Mouse (Mus musculus) neural tube, embryonic 15.5 days (tissue): ENCODE measurements around the gene Fkbp9. TPM values are rescaled to one million over a fixed set of nuclear protein-coding genes. Genes with fewer than 3 reads are reported as not detected.

Experiments
- ATAC-seq: fragments of 200-750 bp; cut with Nextera tagmentation; 2 replicates; pipeline ENCODE4 v1.8.0; 2017; ENCODE audit warnings: mild to moderate bottlenecking, moderate TSS enrichment, moderate library complexity; ENCODE audit not compliant: low FRiP score
- H3K27ac ChIP-seq: fragments of 300-500 bp; sonication (generic); replicated peaks from 2 replicates; pipeline ENCODE4 v1.5.1; 2015; ENCODE audit warnings: mild to moderate bottlenecking, inconsistent platforms
- H3K27me3 ChIP-seq: fragments of 300-500 bp; sonication (generic); replicated peaks from 2 replicates; pipeline ENCODE4 v1.6.1; 2015; ENCODE audit warnings: inconsistent platforms
- H3K36me3 ChIP-seq: fragments of 300-500 bp; sonication (generic); 2 replicates; pipeline ENCODE4 v1.6.1; 2015; ENCODE audit warnings: inconsistent platforms
- H3K4me1 ChIP-seq: fragments of 300-500 bp; sonication (generic); 2 replicates; pipeline ENCODE4 v1.6.1; 2015; ENCODE audit warnings: inconsistent platforms
- H3K4me2 ChIP-seq: fragments of 300-500 bp; sonication (generic); 2 replicates; pipeline ENCODE4 v1.6.1; 2015; ENCODE audit warnings: inconsistent platforms, mild to moderate bottlenecking, moderate library complexity
- H3K4me3 ChIP-seq: fragments of 300-500 bp; sonication (generic); replicated peaks from 2 replicates; pipeline ENCODE4 v1.5.1; 2015; ENCODE audit warnings: mild to moderate bottlenecking, inconsistent platforms
- H3K9ac ChIP-seq: fragments of 300-500 bp; sonication (generic); replicated peaks from 2 replicates; pipeline ENCODE4 v1.6.1; 2015; ENCODE audit warnings: mild to moderate bottlenecking, inconsistent platforms
- H3K9me3 ChIP-seq: fragments of 300-500 bp; sonication (generic); replicated peaks from 2 replicates; pipeline ENCODE4 v1.6.1; 2016; ENCODE audit warnings: inconsistent platforms
- WGBS: fragments of 180-500 bp; shearing (Covaris S2); methylation state at CpG from one replicate; pipeline ENCODE4 v1.1.7; 2015; ENCODE audit warnings: mixed read lengths; 5-methylcytosine and 5-hydroxymethylcytosine counted together
- polyA plus RNA-seq: library from polyadenylated mRNA; unstranded; fragments of >200 nt; fragmentation: Nextera tagmentation; extraction: Ambion mirVana; gene quantifications from 2 replicates; pipeline ENCODE4 v1.2.1, GENCODE M21; 2015

Fkbp9 gene
- polyA plus RNA-seq, 1 experiment from 2014 or later, result 44.6 TPM

DNA sequence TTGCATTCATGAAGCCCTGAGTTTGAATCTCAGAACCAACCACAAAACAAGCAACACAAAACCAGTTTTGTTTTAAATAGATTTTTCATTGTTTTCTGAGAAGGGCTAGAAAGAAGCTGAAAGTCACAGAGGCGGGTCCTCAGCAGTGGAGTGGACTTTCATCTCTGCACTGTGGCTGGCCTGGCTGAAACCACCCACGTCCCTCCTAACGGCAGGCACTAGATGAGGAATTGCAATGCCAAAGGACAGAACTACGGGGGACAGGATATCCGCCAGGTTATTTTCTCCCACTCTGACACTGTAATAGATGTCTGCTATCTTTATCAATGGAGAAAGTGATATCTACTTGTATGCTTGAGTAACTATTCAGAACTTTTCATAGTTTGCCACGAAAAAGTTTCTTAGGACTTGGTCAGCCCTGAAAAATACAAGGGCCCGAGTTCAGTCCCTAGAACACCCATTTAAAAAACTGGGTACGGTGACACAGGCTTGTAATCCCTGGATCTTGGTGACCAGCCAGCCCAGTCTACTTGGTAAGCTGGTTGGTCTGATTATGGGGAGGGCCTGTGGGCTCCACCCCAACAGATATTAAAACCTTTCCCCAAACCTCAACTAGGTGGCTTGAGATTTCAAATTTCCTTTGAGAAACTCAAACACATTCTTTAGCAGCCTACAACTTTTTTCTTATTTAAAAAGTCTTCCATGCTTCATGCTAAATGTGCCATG is 74.4 kb downstream of the Fkbp9 start:
- Histone ChIP-seq H3K27ac (no peak overlapping the region), H3K4me3 (no peak overlapping the region), H3K4me1 (peaks cover 30% of the 10 kb centered on the region), H3K36me3 (no peaks in the 10 kb centered on the region), H3K27me3 (no peaks in the 10 kb centered on the region), H3K9me3 (no peaks in the 10 kb centered on the region), H3K9ac (no peak overlapping the region), H3K4me2 (no peak overlapping the region)
- ATAC-seq, result no peak
- WGBS, result 85% methylated on average over 8 of the region's 8 CpGs

DNA sequence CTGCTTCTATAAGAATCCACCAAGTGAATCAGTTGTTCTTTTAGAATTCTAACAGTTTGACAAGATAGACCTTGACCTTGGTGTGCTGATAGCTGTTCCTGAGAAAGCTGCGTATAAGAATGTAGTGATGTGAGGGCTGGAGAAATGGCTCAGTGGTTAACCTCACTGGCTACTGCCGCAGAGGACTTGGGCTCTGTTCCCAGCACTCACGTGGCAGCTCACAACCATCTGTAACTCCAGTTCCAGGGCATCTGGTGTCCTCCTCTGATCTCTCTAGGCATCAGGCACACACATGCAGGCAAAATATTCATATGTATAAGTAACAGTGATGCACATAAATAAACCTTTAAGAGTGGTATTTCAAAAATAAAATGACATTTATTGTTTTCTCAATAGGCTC is 76.1 kb downstream of the Fkbp9 start:
- 95% methylated on average over 3 of the region's 3 CpGs for WGBS
- Histone ChIP-seq H3K27ac (no peak overlapping the region), H3K9me3 (no peaks in the 10 kb centered on the region), H3K4me2 (no peak overlapping the region), H3K27me3 (no peaks in the 10 kb centered on the region), H3K9ac (no peak overlapping the region), H3K4me3 (no peak overlapping the region), H3K36me3 (no peaks in the 10 kb centered on the region), H3K4me1 (peaks cover 19% of the 10 kb centered on the region)
- no peak for ATAC-seq

DNA sequence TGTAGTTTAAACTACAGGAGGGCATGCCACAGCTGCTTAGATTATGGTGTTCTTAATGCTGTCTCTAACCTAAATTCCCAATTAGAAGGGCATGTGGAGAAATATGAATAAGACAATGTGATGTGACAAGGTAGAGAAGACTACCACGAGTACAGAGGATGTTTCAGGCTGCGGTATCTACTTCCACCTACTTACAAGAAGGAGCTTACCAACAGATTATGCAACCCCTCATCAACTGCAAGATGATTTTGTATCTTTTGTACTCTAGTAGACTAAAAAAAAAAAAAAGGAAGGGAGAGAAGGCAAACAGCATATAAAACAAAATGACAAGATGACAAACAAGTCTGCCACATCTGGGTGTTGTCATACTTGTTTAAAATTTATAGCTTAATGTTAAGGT is 76.5 kb downstream of the Fkbp9 start:
- H3K27me3 ChIP-seq, result no peaks in the 10 kb centered on the region
- H3K36me3 ChIP-seq, result no peaks in the 10 kb centered on the region
- H3K4me2 ChIP-seq, result no peak overlapping the region
- 93% methylated on average over 2 of the region's 2 CpGs for WGBS
- H3K4me3 ChIP-seq, result no peak overlapping the region
- H3K27ac ChIP-seq, result no peak overlapping the region
- ATAC-seq, result no peak
- H3K4me1 ChIP-seq, result peaks cover 20% of the 10 kb centered on the region
- no peaks in the 10 kb centered on the region for H3K9me3 ChIP-seq
- no peak overlapping the region for H3K9ac ChIP-seq

DNA sequence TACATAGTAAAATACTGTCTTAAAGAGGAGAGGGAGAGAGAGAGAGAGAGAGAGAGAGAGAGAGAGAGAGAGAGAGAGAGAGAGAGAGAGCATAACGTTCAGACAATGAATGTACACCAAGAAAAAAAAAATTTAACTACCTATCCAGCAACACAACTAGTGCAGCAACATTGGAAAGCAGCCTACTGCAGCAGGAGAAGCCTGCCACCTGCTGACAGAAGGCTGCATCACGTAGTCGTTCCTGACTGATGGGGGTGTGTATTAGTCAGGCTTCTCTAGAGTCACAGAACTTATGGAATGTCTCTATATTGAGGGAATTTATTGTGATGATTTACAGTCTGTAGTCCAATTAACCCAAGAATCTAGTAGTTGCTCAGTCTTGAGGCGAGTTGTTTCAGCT is 77.1 kb downstream of the Fkbp9 start:
- H3K4me2 ChIP-seq, result no peak overlapping the region
- H3K4me3 ChIP-seq, result no peak overlapping the region
- 15% methylated on average over 4 of the region's 4 CpGs for WGBS
- H3K27me3 ChIP-seq, result no peaks in the 10 kb centered on the region
- H3K27ac ChIP-seq, result no peak overlapping the region
- peaks cover 16% of the 10 kb centered on the region for H3K4me1 ChIP-seq
- no peak for ATAC-seq
- H3K9ac ChIP-seq, result no peak overlapping the region
- H3K9me3 ChIP-seq, result no peaks in the 10 kb centered on the region
- no peaks in the 10 kb centered on the region for H3K36me3 ChIP-seq

DNA sequence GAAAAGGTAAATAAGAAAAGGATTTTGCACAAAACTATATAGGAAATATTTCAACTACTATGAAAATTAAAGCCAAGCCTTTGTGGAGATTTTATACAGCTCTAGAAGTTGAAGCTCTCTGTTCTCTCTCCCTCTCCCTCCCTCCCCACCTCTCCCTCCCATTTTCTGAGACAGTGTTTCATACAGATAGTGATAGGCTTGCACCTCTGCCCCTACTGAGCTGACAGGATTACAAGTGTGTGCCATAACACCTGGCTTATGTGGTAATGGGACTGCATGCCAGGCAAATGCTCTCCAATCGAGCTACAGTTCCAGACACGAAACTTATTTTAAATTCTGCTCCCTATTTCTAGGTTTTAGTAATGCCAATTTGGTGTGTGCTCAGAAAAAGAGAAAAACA is 79.1 kb downstream of the Fkbp9 start:
- Histone ChIP-seq H3K9me3 (no peaks in the 10 kb centered on the region), H3K27ac (no peak overlapping the region), H3K9ac (no peak overlapping the region), H3K36me3 (no peaks in the 10 kb centered on the region), H3K4me3 (no peak overlapping the region), H3K27me3 (no peaks in the 10 kb centered on the region), H3K4me1 (peaks cover 5% of the 10 kb centered on the region; the same call in 1 of the 2 replicates), H3K4me2 (no peak overlapping the region)
- WGBS, result 93% methylated on average over 2 of the region's 2 CpGs
- no peak for ATAC-seq

DNA sequence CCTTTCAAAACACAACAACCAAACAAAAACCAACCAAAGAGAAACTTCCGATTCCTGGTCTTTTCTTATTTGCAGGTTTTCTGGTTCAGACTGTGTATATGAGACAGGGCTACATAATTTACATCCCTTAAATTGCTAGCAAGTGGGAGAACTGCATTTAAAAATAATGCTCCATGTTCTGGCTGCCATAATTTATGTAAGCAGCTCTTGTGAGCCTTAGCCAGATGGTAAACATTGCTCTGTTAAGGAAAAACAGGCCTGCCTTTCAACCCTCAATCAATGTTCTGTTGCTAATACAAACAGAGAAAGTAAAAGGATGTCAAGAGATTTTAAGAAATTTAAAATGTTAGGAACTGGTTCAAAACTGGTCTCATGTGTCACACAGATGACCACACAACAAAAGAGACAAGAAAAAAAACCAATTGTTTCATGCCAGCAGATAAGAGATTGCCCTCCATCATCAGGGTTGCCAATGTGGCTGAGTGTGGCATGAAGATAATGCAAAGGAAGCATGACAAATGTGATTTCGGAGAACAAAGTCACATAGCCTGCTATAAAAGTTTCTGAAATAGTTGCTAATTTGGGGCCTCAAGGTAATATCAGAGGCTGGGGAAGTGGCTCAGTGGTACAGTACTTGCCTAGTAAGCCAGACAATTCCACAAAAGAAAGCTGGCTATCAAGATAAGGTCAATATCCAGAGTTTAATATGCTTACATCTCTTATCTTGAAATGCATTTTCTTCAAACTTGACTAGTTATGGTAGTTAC is 81.4 kb downstream of the Fkbp9 start:
- H3K27ac ChIP-seq, result no peak overlapping the region
- no peak overlapping the region for H3K4me3 ChIP-seq
- no peaks in the 10 kb centered on the region for H3K27me3 ChIP-seq
- 67% methylated on average over 2 of the region's 2 CpGs for WGBS
- H3K36me3 ChIP-seq, result no peaks in the 10 kb centered on the region
- no peak overlapping the region for H3K9ac ChIP-seq
- no peak for ATAC-seq
- no peaks in the 10 kb centered on the region for H3K9me3 ChIP-seq
- peaks cover 5% of the 10 kb centered on the region; the same call in 1 of the 2 replicates for H3K4me1 ChIP-seq
- no peak overlapping the region for H3K4me2 ChIP-seq

DNA sequence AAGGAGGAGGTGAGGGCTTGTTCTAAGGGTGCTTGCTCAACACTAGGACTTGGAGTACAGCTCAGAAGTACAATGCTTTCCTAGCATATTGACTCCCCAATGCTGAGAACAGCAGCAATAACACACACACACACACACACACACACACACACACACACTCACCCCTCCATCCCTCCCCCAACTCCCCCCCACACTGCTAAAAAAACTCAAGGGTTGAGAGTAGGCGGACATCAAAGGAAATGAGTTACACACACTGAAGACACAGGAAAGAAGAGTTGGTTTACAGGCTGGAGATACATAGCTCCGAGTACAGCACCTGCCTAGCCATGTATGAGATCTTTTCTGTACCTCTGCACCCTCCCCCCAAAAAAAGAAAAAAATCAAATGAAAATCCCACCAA is 84.4 kb downstream of the Fkbp9 start:
- no peak overlapping the region for H3K4me2 ChIP-seq
- H3K9ac ChIP-seq, result no peak overlapping the region
- H3K27me3 ChIP-seq, result no peaks in the 10 kb centered on the region
- H3K36me3 ChIP-seq, result no peaks in the 10 kb centered on the region
- no peak overlapping the region for H3K4me3 ChIP-seq
- no peaks in the 10 kb centered on the region for H3K9me3 ChIP-seq
- no peak for ATAC-seq
- no peak overlapping the region for H3K27ac ChIP-seq
- WGBS, result 97% methylated on average over 2 of the region's 2 CpGs
- peaks cover 6% of the 10 kb centered on the region; the same call in 1 of the 2 replicates for H3K4me1 ChIP-seq

DNA sequence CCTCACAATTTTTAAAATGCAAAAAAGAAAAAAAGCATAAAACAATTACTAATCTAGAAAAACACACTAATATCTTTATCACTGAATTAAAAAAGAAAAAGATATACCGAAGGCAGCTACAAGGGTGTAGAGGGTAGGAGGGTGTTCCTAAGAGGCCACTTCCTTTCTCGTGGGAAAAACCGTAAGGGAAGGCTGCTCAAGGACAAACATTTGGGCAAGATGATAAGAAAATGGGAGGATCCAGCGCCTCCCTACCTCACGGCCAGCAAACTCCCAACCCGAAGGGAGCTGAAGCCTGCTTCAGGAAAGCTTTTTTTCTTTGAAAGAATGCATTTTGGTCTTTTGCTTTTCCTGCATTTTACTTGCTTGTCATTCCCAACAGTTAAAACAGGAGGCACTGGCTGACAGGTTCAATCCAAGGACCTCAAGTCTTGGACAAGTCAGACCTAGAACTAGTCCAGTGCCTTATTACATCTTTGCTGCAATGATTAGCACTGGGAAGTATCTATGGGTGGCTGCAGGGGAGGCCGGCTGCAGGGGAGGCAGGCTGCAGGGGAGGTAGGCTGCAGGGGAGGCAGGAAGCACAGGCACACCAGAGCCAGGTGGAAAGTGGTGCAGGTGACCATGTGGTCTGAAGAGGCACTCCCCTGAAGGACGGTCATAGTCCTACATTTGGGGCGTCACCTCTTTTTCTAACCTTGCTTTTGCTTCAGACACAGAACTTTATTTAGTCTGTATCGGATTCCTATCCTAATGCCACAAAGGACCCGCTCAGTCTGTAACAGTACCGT is 85.9 kb downstream of the Fkbp9 start:
- Histone ChIP-seq H3K4me1 (peaks cover 19% of the 10 kb centered on the region), H3K4me3 (no peak overlapping the region), H3K9me3 (no peaks in the 10 kb centered on the region), H3K27ac (no peak overlapping the region), H3K27me3 (no peaks in the 10 kb centered on the region), H3K4me2 (no peak overlapping the region), H3K36me3 (no peaks in the 10 kb centered on the region), H3K9ac (no peak overlapping the region)
- ATAC-seq, result no peak
- 83% methylated on average over 12 of the region's 12 CpGs for WGBS

DNA sequence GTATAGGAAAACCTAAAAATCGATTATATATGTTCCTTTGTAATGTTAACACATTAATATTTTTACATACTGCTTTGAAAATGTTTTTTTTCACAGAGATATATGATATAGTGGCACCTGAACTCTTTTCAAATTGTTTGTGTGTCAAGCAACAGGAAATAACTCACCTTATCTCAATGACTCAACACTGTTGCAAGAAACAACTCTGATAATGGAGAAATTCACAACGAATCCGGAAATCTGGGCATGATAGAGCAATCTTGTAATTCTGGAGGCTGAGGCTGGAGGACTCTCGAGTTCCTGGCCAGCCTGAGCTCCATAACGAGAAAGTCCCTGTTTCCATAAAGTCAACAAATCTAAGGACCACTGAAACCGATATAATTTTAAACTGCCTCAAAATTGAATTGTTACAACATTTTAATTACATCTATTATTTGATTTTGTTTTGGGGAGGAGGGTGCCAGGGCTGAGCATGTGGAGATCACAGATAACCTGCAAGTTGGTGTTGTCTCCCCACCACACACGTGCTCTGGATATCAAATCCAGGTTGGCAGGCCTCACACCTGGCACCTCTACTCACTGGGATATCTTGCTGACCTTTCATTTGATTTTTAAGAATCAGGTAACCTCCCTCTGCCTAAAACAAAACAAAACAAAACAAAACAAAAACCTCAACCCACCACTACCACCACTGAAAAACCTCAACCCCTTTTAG is 87.6 kb downstream of the Fkbp9 start:
- ATAC-seq, result no peak
- no peaks in the 10 kb centered on the region for H3K9me3 ChIP-seq
- no peaks in the 10 kb centered on the region for H3K36me3 ChIP-seq
- no peak overlapping the region for H3K9ac ChIP-seq
- H3K27me3 ChIP-seq, result no peaks in the 10 kb centered on the region
- H3K4me1 ChIP-seq, result peaks cover 17% of the 10 kb centered on the region
- H3K4me2 ChIP-seq, result no peak overlapping the region
- H3K27ac ChIP-seq, result no peak overlapping the region
- 93% methylated on average over 7 of the region's 7 CpGs for WGBS
- H3K4me3 ChIP-seq, result no peak overlapping the region

DNA sequence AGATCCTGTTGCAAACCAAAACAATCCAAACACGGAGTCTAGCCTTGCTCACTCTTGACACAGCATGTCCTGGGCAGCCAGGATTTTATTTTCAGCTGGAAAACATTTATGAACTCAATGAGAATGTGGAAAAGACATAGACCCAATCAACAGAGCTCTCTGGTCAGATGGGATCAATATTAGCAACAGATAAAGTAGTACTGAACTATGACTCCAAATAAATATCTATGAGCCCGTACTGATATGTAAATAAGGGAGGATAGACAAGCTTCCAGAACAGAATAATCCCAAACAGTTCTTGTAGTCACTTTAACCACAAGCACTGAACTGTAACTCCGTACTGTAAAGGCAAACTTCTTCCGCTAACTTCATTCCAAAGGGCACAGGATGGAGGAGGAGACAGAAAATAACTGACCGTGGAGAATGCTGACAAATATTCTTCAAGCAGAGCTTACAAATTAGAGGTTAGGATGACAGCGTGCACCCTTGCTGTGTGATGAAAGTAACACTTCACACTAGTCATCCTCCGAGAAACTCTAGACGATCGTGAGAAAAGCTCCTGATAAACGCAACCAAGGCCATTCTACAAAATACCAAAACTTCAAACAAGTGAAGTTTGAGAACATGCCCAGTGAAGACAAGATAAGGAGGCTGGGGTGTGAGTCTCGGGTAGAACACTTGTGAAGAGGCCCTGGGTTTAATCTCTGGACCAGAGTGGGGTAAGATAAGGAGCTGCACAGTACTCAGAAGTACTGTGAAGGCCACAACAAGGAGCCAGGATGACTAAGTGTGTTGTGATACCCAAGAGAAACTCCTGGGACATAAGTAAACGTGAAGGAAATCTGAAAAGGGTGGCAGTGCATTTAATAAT is 88.6 kb downstream of the Fkbp9 start:
- H3K27ac ChIP-seq, result no peak overlapping the region
- H3K4me3 ChIP-seq, result no peak overlapping the region
- ATAC-seq, result no peak
- no peaks in the 10 kb centered on the region for H3K27me3 ChIP-seq
- 87% methylated on average over 12 of the region's 12 CpGs for WGBS
- H3K9ac ChIP-seq, result no peak overlapping the region
- no peaks in the 10 kb centered on the region for H3K9me3 ChIP-seq
- no peaks in the 10 kb centered on the region for H3K36me3 ChIP-seq
- H3K4me1 ChIP-seq, result peaks cover 22% of the 10 kb centered on the region
- H3K4me2 ChIP-seq, result no peak overlapping the region
